Mouse (Mus musculus) stomach, postnatal 0 days (tissue): ENCODE measurements at regions not wholly inside any gene's neighbourhood (a gene's known extent, or its start where the extent isn't known, plus 50 kb on each side); places are given as distances from the start of the nearest gene placed in this dataset.
"Not testable (repeated sequence)": the region's sequence is repeated elsewhere in the genome, so short reads cannot be mapped to it uniquely, and the experiment has no call there.

Source experiments
- ATAC-seq: fragments of 200-750 bp; cut with Nextera tagmentation; 2 replicates; pipeline ENCODE4 v1.8.0; 2017; ENCODE audit not compliant: low FRiP score, low TSS enrichment
- DNase-seq: peaks from one replicate; pipeline ENCODE4 v3.0.0-alpha.2; 2016; ENCODE audit warnings: low spot score
- H3K27ac ChIP-seq: fragments of 300-500 bp; sonication (generic); replicated peaks from 2 replicates; pipeline ENCODE4 v1.5.1; 2014; ENCODE audit warnings: mild to moderate bottlenecking, control low read depth
- H3K27me3 ChIP-seq: fragments of 300-500 bp; sonication (generic); 2 replicates; pipeline ENCODE4 v1.6.1; 2014; ENCODE audit warnings: low read length; ENCODE audit not compliant: control insufficient read depth, insufficient read depth
- H3K36me3 ChIP-seq: fragments of 300-500 bp; sonication (generic); 2 replicates; pipeline ENCODE4 v1.6.1; 2014; ENCODE audit warnings: low read length, mixed read lengths; ENCODE audit not compliant: control insufficient read depth, insufficient read depth
- H3K4me1 ChIP-seq: fragments of 300-500 bp; sonication (generic); replicated peaks from 2 replicates; pipeline ENCODE4 v1.6.1; 2014; ENCODE audit warnings: antibody characterized with exemption; ENCODE audit not compliant: control insufficient read depth, insufficient read depth
- H3K4me2 ChIP-seq: fragments of 300-500 bp; sonication (generic); replicated peaks from 2 replicates; pipeline ENCODE4 v1.6.1; 2014; ENCODE audit warnings: low read depth, mild to moderate bottlenecking, control low read depth, moderate library complexity
- H3K4me3 ChIP-seq: fragments of 300-500 bp; sonication (generic); 2 replicates; pipeline ENCODE4 v1.5.1; 2014; ENCODE audit warnings: low read depth, low read length, control low read depth
- H3K9ac ChIP-seq: fragments of 300-500 bp; sonication (generic); 2 replicates; pipeline ENCODE4 v1.6.1; 2014; ENCODE audit warnings: mild to moderate bottlenecking, low read length, control low read depth, mixed read lengths
- H3K9me3 ChIP-seq: fragments of 300-500 bp; sonication (generic); 2 replicates; pipeline ENCODE4 v1.6.1; 2016; ENCODE audit warnings: low read length; ENCODE audit not compliant: control insufficient read depth
- CTCF ChIP-seq: IDR thresholded peaks from 2 replicates; pipeline ENCODE4 v1.5.1; 2016; ENCODE audit warnings: antibody characterized with exemption, low read depth, mild to moderate bottlenecking, moderate library complexity
- EP300 ChIP-seq: optimal IDR thresholded peaks from 2 replicates; pipeline ENCODE3; 2016; ENCODE audit warnings: antibody characterized with exemption
- WGBS: fragments of 180-500 bp; shearing (Covaris S2); extraction: QIAGEN DNeasy Blood & Tissue Kit; methylation state at CpG from one replicate; pipeline ENCODE4 v1.1.7; 2014; 5-methylcytosine and 5-hydroxymethylcytosine counted together

DNA sequence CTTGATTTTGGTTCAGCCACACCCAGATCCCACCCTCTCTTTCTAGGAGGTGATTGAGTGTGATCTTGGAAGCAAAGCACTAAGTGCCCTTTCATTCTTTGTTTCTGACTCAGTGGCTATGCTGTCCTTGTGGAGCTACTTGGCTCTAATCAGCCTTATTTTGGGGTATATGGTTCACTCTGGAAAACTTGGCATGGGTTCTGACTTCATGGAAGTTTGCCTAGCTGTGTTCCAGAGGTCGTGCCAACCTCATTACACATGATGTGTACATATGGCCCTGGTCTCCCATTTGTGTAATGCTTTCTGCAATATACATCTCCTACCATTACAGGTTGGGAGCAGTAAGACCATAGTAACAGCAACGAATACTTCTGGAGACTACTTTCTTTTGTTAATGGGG, 199.9 kb upstream of the Pbx1 start:
- no peaks in the 10 kb centered on the region for H3K9me3 ChIP-seq

DNA sequence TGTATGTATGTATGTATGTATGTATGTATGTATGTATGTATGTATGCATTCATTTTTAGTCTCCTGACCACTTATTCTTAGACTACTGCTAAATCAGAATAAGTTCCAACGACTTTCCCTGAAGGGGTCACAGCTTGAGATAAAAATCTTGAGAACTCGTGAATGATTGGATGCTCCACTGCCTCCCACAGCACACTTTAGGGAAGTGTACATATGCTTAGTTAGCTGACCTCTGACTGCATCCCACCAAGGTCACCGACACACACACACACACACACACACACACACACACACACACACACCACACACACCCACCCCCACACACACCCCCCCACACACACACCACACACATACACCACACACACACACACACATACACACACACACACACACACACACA, 169.9 kb upstream of the Pbx1 start:
- H3K36me3 ChIP-seq, ATAC-seq, DNase-seq, H3K4me2 ChIP-seq, H3K9ac ChIP-seq, H3K4me3 ChIP-seq, H3K9me3 ChIP-seq, H3K27me3 ChIP-seq, H3K4me1 ChIP-seq, H3K27ac ChIP-seq: not testable (repeated sequence)
- WGBS = 59% methylated on average over 2 of the region's 3 CpGs

More for the DNA sequence above, 199.9 kb upstream of the Pbx1 start:
- Histone ChIP-seq H3K4me1 (no peaks in the 10 kb centered on the region), H3K27me3 (no peaks in the 10 kb centered on the region), H3K9ac (no peak overlapping the region), H3K4me3 (no peak overlapping the region), H3K36me3 (no peaks in the 10 kb centered on the region), H3K4me2 (no peak overlapping the region), H3K27ac (no peak overlapping the region)
- DNase-seq (no peak), ATAC-seq (no peak)
- TF ChIP-seq CTCF (no peak), EP300 (no peak)
- WGBS = 64% methylated on average over 2 of the region's 2 CpGs

DNA sequence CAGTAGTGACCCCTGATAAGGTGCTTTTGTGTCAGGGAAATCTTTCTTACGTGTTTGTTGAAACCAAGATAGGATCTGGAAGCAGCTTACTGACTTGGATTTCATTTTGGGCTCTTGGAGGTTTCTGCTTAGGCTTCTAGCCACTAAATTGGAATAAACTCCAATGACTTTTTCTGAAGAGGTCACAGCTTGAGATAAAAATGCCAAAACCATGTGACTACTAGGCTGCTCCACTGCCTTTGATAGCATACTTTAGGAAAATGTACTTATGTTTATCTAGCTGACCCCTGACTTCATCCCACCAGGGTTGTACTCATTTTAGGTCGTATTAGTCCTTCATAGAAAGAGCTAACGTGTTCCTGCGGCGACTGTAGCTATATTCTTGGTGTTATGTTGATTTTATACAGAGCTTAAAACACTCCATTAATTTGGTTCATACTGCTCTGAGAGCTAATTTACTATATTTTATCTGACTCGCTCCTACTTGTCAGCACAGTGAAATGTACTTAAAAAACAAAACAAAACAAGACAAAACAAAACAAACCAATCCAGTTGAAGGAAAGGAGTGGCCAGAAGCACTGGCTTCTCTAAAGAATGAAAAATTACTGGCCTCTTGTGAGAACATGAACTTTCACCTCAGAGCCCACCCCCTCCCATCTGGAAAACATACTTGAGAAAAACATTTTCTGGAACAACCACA, 168.5 kb upstream of the Pbx1 start:
- no peak overlapping the region for H3K9ac ChIP-seq
- H3K36me3 ChIP-seq = no peaks in the 10 kb centered on the region
- peaks cover 2% of the 10 kb centered on the region; the same call in 1 of the 2 replicates for H3K4me1 ChIP-seq
- no peak for TF ChIP-seq EP300
- TF ChIP-seq CTCF = no peak
- DNase-seq = no peak
- H3K4me3 ChIP-seq = no peak overlapping the region
- no peak overlapping the region for H3K27ac ChIP-seq
- H3K9me3 ChIP-seq = no peaks in the 10 kb centered on the region
- 52% methylated on average over 6 of the region's 6 CpGs for WGBS
- no peaks in the 10 kb centered on the region for H3K27me3 ChIP-seq
- H3K4me2 ChIP-seq = no peak overlapping the region
- no peak for ATAC-seq

DNA sequence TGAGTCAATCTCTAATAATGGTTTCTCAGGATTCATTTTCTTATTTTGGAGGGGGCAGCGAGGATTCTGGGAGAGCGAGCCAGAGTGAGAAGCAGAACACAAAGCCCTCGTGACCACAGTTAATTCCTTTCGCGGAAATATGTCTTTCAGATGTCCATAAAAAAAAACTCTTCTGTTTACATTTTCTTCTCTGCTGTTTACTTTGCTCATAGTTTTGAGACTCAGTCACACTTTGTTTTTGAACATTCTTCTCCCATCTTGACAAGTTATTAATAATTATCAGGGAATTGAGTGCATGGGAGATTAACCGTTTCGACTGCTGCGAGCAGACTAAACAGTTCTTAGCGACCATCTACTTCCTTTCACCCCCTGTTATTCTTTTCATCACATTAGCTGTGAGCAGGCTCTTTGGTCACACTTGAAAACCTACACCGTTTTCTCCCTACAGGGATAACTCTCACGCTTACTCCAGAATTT, 166.2 kb upstream of the Pbx1 start:
- H3K4me1 ChIP-seq = peaks cover 2% of the 10 kb centered on the region; the same call in 1 of the 2 replicates
- WGBS = 5% methylated on average over 11 of the region's 11 CpGs
- peak overlapping the region; percentile 33 for H3K4me2 ChIP-seq
- H3K27me3 ChIP-seq = no peaks in the 10 kb centered on the region
- H3K27ac ChIP-seq = peak overlapping the region; percentile 61
- no peaks in the 10 kb centered on the region for H3K9me3 ChIP-seq
- peak; percentile 68; the same call in 1 of the 2 replicates for ATAC-seq
- H3K4me3 ChIP-seq = peak overlapping the region; percentile 6
- TF ChIP-seq EP300 (peak; percentile 94), CTCF (no peak)
- H3K9ac ChIP-seq = no peak overlapping the region
- peak; percentile 18 for DNase-seq
- no peaks in the 10 kb centered on the region for H3K36me3 ChIP-seq

DNA sequence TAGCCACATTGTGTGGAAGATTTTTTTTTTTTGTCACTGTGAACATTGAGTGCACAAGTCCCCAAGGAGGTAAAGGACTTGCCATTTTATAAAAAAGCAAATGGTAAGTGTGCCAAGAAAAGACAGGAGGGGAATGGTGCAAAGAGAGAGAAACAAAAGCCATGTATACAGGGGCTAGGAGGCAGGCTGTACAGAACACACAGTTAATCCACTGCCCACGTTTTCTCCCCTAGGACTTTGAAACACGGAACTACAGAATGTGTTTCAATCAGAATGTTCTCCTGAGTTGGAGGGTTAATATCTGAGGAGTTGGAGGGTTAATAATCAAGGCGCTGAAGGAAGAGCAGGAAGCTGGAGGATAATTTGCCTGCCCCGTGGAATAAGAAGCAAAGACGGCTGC, 165.4 kb upstream of the Pbx1 start:
- DNase-seq = no peak
- no peaks in the 10 kb centered on the region for H3K27me3 ChIP-seq
- H3K27ac ChIP-seq = peak overlapping the region; percentile 61
- TF ChIP-seq EP300 (no peak), CTCF (no peak)
- H3K4me1 ChIP-seq = peaks cover 2% of the 10 kb centered on the region; the same call in 1 of the 2 replicates
- WGBS = 6% methylated on average over 5 of the region's 5 CpGs
- H3K36me3 ChIP-seq = no peaks in the 10 kb centered on the region
- no peak overlapping the region for H3K9ac ChIP-seq
- H3K9me3 ChIP-seq = no peaks in the 10 kb centered on the region
- peak overlapping the region; percentile 33 for H3K4me2 ChIP-seq
- ATAC-seq = no peak
- H3K4me3 ChIP-seq = no peak overlapping the region

DNA sequence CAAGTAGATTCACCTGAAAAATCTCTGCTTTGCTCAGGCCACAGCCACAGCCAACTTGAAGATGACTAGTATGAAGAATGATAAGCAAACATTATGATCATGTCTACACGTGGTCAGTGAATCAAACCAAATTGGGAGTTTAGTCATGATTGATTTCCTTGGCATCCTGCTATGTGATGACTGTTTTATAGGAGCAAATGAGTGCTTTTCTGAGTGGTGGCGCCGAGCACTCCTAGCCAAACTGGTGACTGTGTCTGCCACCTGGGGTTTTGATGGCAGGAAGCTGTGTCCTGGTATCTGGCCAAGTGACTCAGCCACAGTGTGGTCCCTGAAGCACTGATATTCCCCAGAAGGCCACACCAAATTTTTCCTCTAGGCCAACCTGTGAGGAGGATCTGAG, 152.1 kb upstream of the Pbx1 start:
- Histone ChIP-seq H3K4me3 (no peak overlapping the region), H3K27me3 (no peaks in the 10 kb centered on the region), H3K4me2 (no peak overlapping the region), H3K4me1 (no peaks in the 10 kb centered on the region), H3K9ac (no peak overlapping the region), H3K27ac (no peak overlapping the region), H3K36me3 (no peaks in the 10 kb centered on the region), H3K9me3 (no peaks in the 10 kb centered on the region)
- ATAC-seq = no peak
- WGBS = 70% methylated on average over 3 of the region's 3 CpGs
- TF ChIP-seq CTCF (no peak), EP300 (no peak)
- no peak for DNase-seq
